Mouse (Mus musculus) erythroblast, embryonic 14.5 days (primary cell): ENCODE data around the gene Osbpl9.

Experiments used
- GATA1 ChIP-seq: IDR thresholded peaks from 2 replicates; pipeline ENCODE4 v1.6.1; 2012; ENCODE audit warnings: low read length, inconsistent platforms, mixed read lengths
- TAL1 ChIP-seq: IDR thresholded peaks from 3 replicates; pipeline ENCODE4 v1.6.1; 2012; ENCODE audit warnings: low read length, inconsistent platforms, mixed read lengths

DNA sequence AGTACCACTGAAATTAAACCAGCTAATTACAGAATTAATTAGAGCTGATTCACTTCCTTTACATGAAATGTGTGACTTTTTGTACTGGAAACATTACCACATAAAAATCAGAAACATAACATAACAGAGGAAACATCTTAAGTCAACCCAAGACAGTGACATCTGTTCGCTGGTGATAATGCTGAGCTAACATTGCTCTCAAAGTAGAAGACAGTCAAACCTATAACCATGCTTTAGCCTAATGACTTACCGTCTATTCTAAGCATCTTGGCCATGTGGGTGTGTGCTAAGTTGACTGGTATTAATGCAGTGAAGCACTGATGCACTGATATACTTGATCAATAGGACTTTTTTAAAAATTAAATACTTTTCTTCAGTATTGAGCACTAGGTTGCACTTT lies 52.7 kb downstream of the Osbpl9 start:
- no peak for TF ChIP-seq GATA1
- TF ChIP-seq TAL1, result no peak
